Mouse (Mus musculus) spleen, adult 2 months (tissue): ENCODE results near the gene Tbx6.

Experiments
- CTCF ChIP-seq: fragments of 200-500 bp; IDR thresholded peaks from 2 replicates; pipeline ENCODE4 v1.5.1; 2011; ENCODE audit warnings: mild to moderate bottlenecking, inconsistent platforms; ENCODE audit not compliant: insufficient read depth, insufficient read length, insufficient replicate concordance; ENCODE audit errors: extremely low read depth
- POLR2A ChIP-seq: fragments of 200-500 bp; IDR thresholded peaks from 2 replicates; pipeline ENCODE4 v1.6.1; 2011; ENCODE audit warnings: low read depth, low read length, inconsistent platforms

DNA sequence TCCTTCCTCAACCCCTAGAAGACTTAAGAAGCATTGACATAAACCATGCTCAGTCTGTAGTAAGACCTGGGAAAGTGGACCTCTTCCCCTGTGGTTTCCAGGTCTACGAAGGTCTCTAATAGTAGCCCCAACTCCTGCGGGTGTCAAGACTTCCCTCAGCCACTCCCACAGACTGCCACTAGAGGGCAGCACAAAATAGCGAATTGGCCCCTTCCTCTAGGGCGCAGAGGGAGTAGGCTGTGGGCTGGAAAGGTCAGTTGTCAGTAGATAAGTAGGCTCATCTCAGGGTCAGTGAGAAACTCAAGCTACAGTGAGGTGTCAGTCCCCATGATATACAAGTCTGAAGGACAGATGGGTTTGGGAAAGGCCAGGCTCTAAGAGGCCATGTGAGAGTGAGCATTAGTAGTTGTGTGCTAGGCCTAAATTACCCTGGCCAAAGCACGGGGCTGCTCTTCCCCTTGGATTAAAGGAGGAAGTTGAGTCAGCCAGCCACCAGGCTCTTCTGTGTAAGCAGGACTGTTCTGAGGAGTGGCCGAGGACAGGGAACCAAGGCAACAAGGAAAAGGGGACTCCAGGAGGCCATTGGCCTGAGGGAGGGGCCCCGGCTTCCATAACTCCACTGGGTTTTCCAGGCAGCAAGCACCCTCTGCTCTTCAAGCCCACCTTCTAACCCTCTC lies 40.7 kb downstream of the Tbx6 start:
- TF ChIP-seq CTCF (peak; percentile 90; the same call in 1 of the 2 replicates), POLR2A (no peak)
